Mouse (Mus musculus) olfactory bulb, adult 2 months (tissue): ENCODE data around the gene Man1a. TPM values are rescaled to one million over a fixed set of nuclear protein-coding genes. Genes with fewer than 3 reads are reported as not detected.

Source experiments
- H3K27ac ChIP-seq: fragments of 200-500 bp; 2 replicates; pipeline ENCODE4 v1.5.1; 2012; ENCODE audit warnings: low read depth, low read length; ENCODE audit not compliant: insufficient read depth
- H3K4me1 ChIP-seq: fragments of 200-500 bp; 2 replicates; pipeline ENCODE4 v1.6.1; 2012; ENCODE audit warnings: low read length; ENCODE audit not compliant: control insufficient read depth, insufficient read depth
- H3K4me3 ChIP-seq: fragments of 200-500 bp; 2 replicates; pipeline ENCODE4 v1.5.1; 2012; ENCODE audit warnings: mild to moderate bottlenecking, low read depth, low read length, moderate library complexity; ENCODE audit not compliant: insufficient read depth
- CTCF ChIP-seq: fragments of 200-500 bp; IDR thresholded peaks from 2 replicates; pipeline ENCODE4 v1.5.1; 2012; ENCODE audit warnings: low read depth, mild to moderate bottlenecking, low read length, moderate library complexity; ENCODE audit not compliant: insufficient read depth
- POLR2A ChIP-seq: fragments of 200-500 bp; IDR thresholded peaks from 2 replicates; pipeline ENCODE4 v1.6.1; 2012; ENCODE audit warnings: mild to moderate bottlenecking, low read depth, low read length, moderate library complexity; ENCODE audit not compliant: insufficient read depth
- WGBS: fragments of 180-500 bp; shearing (Covaris S2); methylation state at CpG from one replicate; pipeline ENCODE4 v1.1.7; 2018; 5-methylcytosine and 5-hydroxymethylcytosine counted together
- polyA plus RNA-seq: library from polyadenylated mRNA; stranded (reverse); fragments of >200 nt; gene quantifications from 2 replicates; pipeline ENCODE4 v1.2.4, GENCODE M21; 2012; ENCODE audit warnings: low replicate concordance; ENCODE audit not compliant: missing spikeins, insufficient read depth, insufficient read length

The Man1a gene
- polyA plus RNA-seq, 1 experiment, result 100 TPM

DNA sequence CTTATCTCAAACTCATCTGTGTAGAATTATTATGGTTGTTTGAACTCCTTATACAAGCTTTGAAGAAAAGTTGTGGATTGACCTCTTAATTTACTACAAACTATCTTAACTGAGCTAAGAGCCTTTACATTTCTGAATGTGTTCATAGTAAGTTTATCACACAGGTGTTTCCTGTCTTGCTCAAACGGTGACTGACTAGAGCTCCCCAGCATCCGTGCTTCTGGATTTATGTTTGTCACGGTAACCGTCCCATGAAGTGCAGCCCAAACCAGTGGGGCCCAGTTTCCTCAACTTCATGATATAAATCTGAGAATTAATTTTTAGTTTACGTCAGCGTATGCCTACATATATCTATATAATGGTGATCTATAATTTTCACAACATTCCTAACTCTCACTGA is 67.3 kb downstream of the Man1a start:
- TF ChIP-seq POLR2A (no peak), CTCF (no peak)

DNA sequence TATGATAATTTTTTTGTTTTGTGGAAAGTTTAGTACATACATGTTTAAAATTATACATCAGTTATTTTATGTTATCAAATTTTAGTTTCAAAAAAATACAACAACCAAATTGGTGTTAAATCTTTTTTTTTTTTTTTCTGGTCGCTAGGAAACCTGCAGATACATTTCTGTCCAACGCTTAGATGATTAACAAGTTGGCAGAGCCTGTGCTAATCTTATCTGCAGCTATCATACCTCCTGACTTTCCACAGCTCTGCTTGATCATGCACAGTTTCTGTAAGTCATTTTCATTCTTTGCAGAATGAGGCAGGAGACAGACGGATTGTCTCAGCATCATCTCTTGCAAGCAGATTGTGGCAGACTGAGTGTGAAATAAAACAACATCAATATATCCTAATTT is 69.5 kb downstream of the Man1a start:
- Histone ChIP-seq H3K27ac (no peak overlapping the region), H3K4me1 (no peaks in the 10 kb centered on the region), H3K4me3 (no peak overlapping the region)
- 93% methylated on average over 3 of the region's 3 CpGs for WGBS
- TF ChIP-seq CTCF (no peak), POLR2A (no peak)

More for the DNA sequence above, 67.3 kb downstream of the Man1a start:
- 97% methylated on average over 6 of the region's 6 CpGs for WGBS
- Histone ChIP-seq H3K4me1 (no peaks in the 10 kb centered on the region), H3K27ac (no peak overlapping the region), H3K4me3 (no peak overlapping the region)

DNA sequence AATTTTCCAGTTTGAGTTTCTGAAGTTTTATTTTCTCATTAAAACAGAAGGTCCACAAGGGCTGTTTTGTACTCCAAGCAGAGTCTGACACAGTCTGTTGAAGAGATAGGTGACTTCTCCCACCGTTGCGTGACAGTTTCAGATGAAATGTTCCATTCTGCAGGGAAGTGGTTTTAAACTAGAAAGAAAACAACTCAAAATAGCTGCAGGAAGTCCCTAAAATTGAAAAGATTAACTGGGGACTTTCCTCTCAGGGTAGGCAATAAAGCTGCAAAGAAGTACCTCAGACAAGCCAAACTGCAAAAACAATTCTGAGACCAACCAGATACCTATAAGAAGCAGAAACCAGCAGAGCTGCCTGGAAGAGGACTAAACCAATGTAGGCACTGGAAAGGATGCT is 70.6 kb downstream of the Man1a start:
- no peak overlapping the region for H3K27ac ChIP-seq
- no peaks in the 10 kb centered on the region for H3K4me1 ChIP-seq
- TF ChIP-seq POLR2A (no peak), CTCF (no peak)
- WGBS, result 81% methylated on average over 2 of the region's 2 CpGs
- H3K4me3 ChIP-seq, result no peak overlapping the region

DNA sequence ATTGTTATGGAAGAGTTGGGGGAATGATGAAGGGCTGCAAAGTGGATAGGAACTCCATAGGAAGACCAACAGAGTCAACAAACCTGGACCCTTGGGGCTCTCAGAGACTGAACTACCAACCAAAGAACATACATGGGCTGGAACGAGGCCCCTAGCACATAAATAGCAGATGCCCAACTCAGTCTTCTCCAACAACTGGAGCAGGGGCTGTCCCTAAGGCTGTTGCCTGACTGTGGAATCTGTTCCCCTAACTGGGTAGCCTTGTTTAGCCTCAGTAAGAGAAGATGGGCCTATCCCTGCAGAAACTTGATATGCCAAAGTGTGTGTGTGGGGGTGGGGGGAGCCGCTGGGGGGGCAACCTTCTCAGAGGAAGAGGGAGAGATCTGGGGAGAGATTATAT is 73.5 kb downstream of the Man1a start:
- Histone ChIP-seq H3K4me3 (no peak overlapping the region), H3K4me1 (no peaks in the 10 kb centered on the region), H3K27ac (no peak overlapping the region)
- 91% methylated on average over 2 of the region's 2 CpGs for WGBS
- no peak for TF ChIP-seq CTCF
- no peak for TF ChIP-seq POLR2A

DNA sequence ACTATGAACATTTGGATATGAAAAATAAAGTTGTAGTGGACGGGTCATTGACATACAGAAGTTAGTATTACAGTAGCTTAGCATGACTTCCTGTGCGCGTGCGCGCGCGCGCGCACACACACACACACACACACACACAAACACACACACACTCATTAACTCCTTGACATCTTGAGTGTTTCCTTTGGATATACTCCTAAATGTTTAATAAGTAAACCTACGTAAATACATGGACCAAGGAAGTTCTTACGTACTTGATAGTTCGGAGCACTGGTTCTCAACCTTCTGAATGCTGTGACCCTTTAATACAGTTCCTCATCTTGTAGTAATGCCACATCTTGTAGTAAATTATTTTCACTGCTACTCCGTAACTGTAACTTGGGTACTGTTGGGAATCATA is 79.1 kb downstream of the Man1a start:
- Histone ChIP-seq H3K27ac (no peak overlapping the region), H3K4me1 (no peaks in the 10 kb centered on the region), H3K4me3 (no peak overlapping the region)
- WGBS, result 96% methylated on average over 13 of the region's 13 CpGs
- TF ChIP-seq CTCF, result no peak
- no peak for TF ChIP-seq POLR2A

DNA sequence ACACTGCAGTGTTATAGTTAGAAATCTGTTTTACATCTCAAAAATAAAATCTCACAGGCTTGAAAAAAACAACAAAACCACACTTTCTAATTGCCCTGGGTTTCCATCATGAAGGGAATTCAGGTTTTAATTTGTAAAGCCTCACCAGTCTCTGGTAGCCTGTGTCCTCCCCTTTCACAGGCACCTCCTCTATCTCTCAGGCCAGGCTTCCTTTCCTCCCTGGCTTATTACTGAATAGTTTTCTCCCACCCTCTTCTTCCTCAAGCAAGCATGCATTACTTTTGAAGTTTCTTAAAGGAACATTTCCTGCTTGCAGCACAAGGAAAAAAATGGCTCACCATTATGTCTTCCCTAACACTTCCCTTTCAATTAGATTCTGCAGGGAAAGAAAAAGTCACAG is 80.2 kb downstream of the Man1a start:
- TF ChIP-seq CTCF (no peak), POLR2A (no peak)
- no peak overlapping the region for H3K4me3 ChIP-seq
- H3K27ac ChIP-seq, result no peak overlapping the region
- no peaks in the 10 kb centered on the region for H3K4me1 ChIP-seq

DNA sequence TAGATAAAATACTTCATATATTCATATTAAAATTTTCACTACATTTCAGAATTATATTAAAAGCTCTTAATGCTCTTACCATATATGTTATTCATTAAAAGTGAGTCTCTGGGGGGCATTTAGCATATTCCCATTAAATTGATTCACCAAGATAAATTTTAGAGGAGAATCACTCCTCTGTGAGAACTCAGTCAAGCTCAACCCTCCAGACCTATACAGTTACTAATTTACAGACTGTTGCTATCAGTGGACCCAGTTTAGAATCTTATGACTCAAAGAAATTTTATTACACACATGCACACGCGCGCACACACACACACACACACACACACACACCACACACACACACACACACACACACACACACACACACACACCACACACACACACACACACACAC is 81.8 kb downstream of the Man1a start:
- 87% methylated on average over 3 of the region's 3 CpGs for WGBS
- Histone ChIP-seq H3K4me3 (no peak overlapping the region), H3K27ac (no peak overlapping the region), H3K4me1 (no peaks in the 10 kb centered on the region)
- no peak for TF ChIP-seq CTCF
- TF ChIP-seq POLR2A, result no peak

DNA sequence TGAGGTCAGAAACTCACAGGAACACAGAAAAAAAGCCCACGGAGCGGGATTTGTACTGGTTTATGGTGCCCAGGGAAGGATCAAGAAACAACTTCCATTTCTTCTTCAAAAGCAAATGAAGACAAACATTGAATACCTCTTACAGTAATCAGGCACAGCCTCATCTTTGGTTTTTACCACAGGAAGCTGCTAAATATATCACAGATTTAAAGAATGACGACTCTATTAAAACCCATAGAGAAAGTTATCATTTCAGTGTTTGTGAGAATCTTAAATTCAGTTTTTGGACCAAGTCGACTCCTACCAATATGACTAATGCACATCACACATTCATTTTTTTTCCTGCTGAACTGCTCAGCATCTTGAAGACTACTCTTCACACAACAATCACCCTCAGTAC is 86.0 kb downstream of the Man1a start:
- TF ChIP-seq POLR2A (no peak), CTCF (no peak)
- Histone ChIP-seq H3K4me3 (no peak overlapping the region), H3K27ac (no peak overlapping the region), H3K4me1 (no peaks in the 10 kb centered on the region)
- whole genome bisulfite sequencing, result 92% methylated on average over 4 of the region's 4 CpGs

DNA sequence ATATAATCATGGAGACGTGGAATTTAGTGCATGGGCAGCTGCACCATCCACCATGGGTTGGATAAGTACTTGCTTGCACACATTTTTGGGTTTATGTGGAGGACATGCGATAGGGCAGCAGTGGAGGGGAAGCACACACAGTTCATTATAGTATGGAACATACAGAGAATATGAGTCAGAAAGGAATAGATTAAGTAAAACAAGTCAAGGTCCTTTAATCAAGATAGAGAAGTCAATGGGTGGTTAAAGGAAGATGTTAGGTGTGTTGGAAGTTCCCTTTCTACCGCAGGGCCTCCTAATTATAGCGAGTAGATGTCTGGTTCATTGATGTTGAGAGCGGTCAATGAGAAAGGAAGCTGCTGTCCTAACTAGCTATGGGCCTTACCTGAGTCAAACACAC is 91.5 kb downstream of the Man1a start:
- Histone ChIP-seq H3K27ac (no peak overlapping the region), H3K4me3 (no peak overlapping the region), H3K4me1 (peaks cover 2% of the 10 kb centered on the region; the same call in 1 of the 2 replicates)
- WGBS, result 95% methylated on average over 5 of the region's 5 CpGs
- TF ChIP-seq CTCF (no peak), POLR2A (no peak)

DNA sequence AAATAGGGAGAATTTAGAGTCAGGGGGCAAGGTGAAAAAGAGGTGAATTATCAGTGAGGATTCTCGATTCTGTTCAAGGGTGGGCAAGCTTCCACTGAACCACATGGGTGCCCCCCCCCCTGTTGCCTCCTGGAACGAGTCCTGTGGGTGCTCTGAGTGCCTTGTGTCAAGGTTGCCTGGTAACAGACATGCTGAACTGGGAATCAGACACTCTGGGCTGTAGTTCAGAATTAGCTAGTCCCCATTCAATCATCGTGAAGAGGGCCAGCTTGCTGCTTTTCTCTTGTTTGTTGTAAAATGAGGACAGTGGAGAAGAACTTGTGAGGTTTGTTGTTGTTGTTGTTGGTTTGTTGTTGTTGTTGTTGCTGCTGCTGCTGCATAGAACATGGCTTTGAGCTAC is 92.3 kb downstream of the Man1a start:
- no peak overlapping the region for H3K27ac ChIP-seq
- no peak overlapping the region for H3K4me3 ChIP-seq
- TF ChIP-seq POLR2A (no peak), CTCF (no peak)
- 41% methylated on average over 3 of the region's 3 CpGs for WGBS
- H3K4me1 ChIP-seq, result peaks cover 2% of the 10 kb centered on the region; the same call in 1 of the 2 replicates
